Mouse (Mus musculus): Measurements from ENCODE around the gene Phf14.

DNA sequence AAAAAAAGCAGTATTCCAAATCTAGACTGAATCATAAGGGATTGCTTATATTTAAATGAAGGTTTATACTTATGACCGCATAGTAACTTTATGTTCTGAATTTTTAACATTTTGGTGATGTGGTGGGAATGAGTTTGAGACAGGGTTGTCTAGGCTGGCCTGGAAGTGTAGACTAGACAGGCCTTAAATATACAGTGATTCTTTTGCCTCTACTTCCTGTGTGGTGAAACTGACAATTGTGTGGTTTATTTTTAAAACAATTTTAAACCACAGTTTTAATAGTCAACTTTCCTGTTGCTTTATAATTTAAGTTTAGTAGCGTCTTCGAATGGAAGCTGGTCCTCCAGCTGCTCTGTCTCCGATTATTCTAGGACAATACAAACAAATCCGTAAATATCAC is 104.5 kb downstream of the Phf14 start:
- TF ChIP-seq POLR2A (IDR thresholded peaks at IDR 0.05; ENCODE audit: borderline replicate concordance, extremely low read depth, low read depth, low read length), result no peak
- TF ChIP-seq CTCF (IDR thresholded peaks at IDR 0.05; ENCODE audit: insufficient read depth, low read length), result no peak

Measured in lung, adult 2 months (tissue).